Mouse (Mus musculus) embryonic facial prominence, embryonic 14.5 days (tissue): Measurements from ENCODE around the gene Lmf1. TPM values are rescaled to one million over a fixed set of nuclear protein-coding genes. Genes with fewer than 3 reads are reported as not detected.

ENCODE experiments used
- ATAC-seq: fragments of 200-750 bp; cut with Nextera tagmentation; 2 replicates; pipeline ENCODE4 v1.8.0; 2017; ENCODE audit warnings: low read depth, moderate number of reproducible peaks, moderate TSS enrichment
- DNase-seq: peaks from one replicate; pipeline ENCODE4 v3.0.0-alpha.2; 2015; ENCODE audit warnings: low spot score
- H3K27ac ChIP-seq: fragments of 300-500 bp; sonication (generic); replicated peaks from 2 replicates; pipeline ENCODE4 v1.5.1; 2014; ENCODE audit warnings: low read depth, mild to moderate bottlenecking, low read length, moderate library complexity
- H3K27me3 ChIP-seq: fragments of 300-500 bp; sonication (generic); replicated peaks from 2 replicates; pipeline ENCODE4 v1.6.1; 2014; ENCODE audit warnings: low read length; ENCODE audit not compliant: control insufficient read depth, insufficient read depth
- H3K36me3 ChIP-seq: fragments of 300-500 bp; sonication (generic); 2 replicates; pipeline ENCODE4 v1.6.1; 2014; ENCODE audit warnings: low read length, mixed read lengths; ENCODE audit not compliant: control insufficient read depth, insufficient read depth
- H3K4me1 ChIP-seq: fragments of 300-500 bp; sonication (generic); 2 replicates; pipeline ENCODE4 v1.6.1; 2014; ENCODE audit warnings: antibody characterized with exemption, low read length; ENCODE audit not compliant: control insufficient read depth, insufficient read depth
- H3K4me2 ChIP-seq: fragments of 300-500 bp; sonication (generic); 2 replicates; pipeline ENCODE4 v1.6.1; 2014; ENCODE audit warnings: low read depth, mild to moderate bottlenecking, low read length, moderate library complexity, mixed read lengths
- H3K4me3 ChIP-seq: fragments of 300-500 bp; sonication (generic); 2 replicates; pipeline ENCODE4 v1.5.1; 2014; ENCODE audit warnings: low read depth, mild to moderate bottlenecking, low read length
- H3K9ac ChIP-seq: fragments of 300-500 bp; sonication (generic); 2 replicates; pipeline ENCODE4 v1.6.1; 2014; ENCODE audit warnings: low read depth, mild to moderate bottlenecking, low read length, moderate library complexity, mixed read lengths
- H3K9me3 ChIP-seq: fragments of 300-500 bp; sonication (generic); 2 replicates; pipeline ENCODE4 v1.6.1; 2016; ENCODE audit warnings: low read length; ENCODE audit not compliant: control insufficient read depth
- WGBS: fragments of 180-500 bp; shearing (Covaris S2); extraction: QIAGEN DNeasy Blood & Tissue Kit; methylation state at CpG from one replicate; pipeline ENCODE4 v1.1.7; 2014; 5-methylcytosine and 5-hydroxymethylcytosine counted together
- polyA plus RNA-seq: library from polyadenylated mRNA; unstranded; fragments of >200 nt; fragmentation: Nextera tagmentation; extraction: Ambion mirVana; gene quantifications from 2 replicates; pipeline ENCODE4 v1.2.1, GENCODE M21; 2014

Lmf1 gene
- 27.3 and 30.1 TPM in 2 replicates for polyA plus RNA-seq

DNA sequence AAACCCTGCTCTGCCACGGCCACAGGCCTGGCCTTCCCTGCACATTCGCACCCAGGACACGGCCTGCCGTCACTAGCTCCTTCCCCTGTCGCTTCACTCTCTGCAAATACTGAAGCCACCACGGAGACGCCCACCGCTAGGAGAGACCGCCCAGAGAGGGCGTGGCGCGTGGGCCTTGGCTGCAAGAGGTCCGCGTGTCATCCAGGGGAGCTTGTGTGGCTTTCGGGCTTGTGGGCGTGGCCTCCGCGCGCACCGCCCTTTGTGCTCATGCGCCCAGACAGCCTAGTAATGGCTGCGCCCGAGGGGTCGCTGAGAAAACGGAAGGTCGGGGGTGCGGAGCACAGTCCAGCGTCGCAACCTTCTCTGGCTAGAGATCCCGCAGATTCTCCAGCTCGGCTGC is at the start of gene Lmf1:
Gene Lmf1 (plus strand): TSS at position 166 of the 400 bp plus-strand sequence.
- Histone ChIP-seq H3K27ac (peak within 1 kb of the TSS; percentile 55), H3K4me3 (peak within 1 kb of the TSS; percentile 79), H3K27me3 (no peaks in the 10 kb centered on the region), H3K9me3 (no peaks in the 10 kb centered on the region), H3K9ac (peak within 1 kb of the TSS; percentile 88), H3K4me1 (0 out of 2 replicates have a peak, but pooled peaks cover 4% of the 10 kb centered on the region), H3K4me2 (peak within 1 kb of the TSS; percentile 83), H3K36me3 (no peaks in the 10 kb centered on the region)
- WGBS, result 0% methylated on average over 24 of the region's 31 CpGs
- ATAC-seq, result peak; percentile 96
- peak; percentile 99 for DNase-seq

GRCm38 (mm10) chr17:25530357-25531022 is 48.4 kb upstream of the Lmf1 start:
- H3K9ac ChIP-seq, result no peak overlapping the region
- no peaks in the 10 kb centered on the region for H3K27me3 ChIP-seq
- no peaks in the 10 kb centered on the region for H3K4me1 ChIP-seq
- no peaks in the 10 kb centered on the region for H3K36me3 ChIP-seq
- no peaks in the 10 kb centered on the region for H3K9me3 ChIP-seq
- 53% methylated on average over 8 of the region's 8 CpGs for WGBS
- DNase-seq (no peak), ATAC-seq (no peak)
- H3K4me2 ChIP-seq, result no peak overlapping the region
- H3K27ac ChIP-seq, result no peak overlapping the region
- H3K4me3 ChIP-seq, result no peak overlapping the region

DNA sequence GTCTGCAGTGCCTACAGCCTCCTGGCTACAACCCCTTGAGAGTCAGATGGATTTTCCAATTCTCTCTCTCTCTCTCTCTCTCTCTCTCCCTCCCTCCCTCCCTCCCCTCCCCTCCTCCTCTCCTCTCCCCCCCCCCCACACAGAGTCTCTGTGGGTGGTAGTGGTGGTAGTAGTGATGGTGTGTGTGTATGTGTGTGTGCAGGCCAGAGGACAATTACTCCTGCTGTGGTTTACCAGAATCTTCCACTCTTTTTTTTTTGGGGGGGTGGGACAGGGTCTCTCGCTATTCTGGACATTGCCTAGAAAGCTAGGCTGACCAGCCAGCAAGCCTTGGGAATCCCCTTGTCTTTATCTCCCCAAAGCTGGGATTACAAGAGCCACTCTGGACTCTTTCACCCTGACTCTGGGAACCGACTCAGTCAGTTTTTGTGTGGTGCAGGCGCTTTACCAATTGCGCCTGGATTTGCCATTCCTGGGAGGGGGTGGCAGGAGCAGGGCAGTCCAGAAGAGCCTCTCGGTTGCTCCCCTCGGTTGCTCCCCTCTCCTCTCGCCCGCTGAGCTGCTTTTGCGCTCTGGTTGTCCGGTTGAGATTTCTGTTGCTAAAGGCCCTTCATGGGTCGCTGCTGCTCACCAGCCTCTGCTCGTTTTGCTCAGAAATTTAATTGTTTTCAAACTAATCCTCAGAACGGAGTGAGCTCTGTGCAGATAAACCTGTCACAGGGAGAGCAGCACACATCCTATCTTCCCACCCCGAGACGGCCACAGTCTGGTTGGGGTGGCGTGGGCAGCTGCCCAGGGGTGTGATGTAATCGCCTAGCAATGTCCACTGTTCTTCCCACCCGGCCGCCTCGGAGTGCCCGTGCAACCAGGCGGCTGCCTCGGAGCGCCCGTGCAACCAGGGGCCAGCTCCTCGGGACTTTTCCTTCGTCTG is 39.7 kb upstream of the Lmf1 start:
- Histone ChIP-seq H3K4me2 (no peak overlapping the region), H3K4me1 (no peaks in the 10 kb centered on the region), H3K9ac (peak overlapping the region; percentile 42; the same call in 1 of the 2 replicates), H3K36me3 (no peaks in the 10 kb centered on the region), H3K9me3 (no peaks in the 10 kb centered on the region), H3K4me3 (no peak overlapping the region), H3K27ac (no peak overlapping the region), H3K27me3 (no peaks in the 10 kb centered on the region)
- ATAC-seq (peak; percentile 57; the same call in 1 of the 2 replicates), DNase-seq (no peak)
- 41% methylated on average over 27 of the region's 27 CpGs for WGBS

DNA sequence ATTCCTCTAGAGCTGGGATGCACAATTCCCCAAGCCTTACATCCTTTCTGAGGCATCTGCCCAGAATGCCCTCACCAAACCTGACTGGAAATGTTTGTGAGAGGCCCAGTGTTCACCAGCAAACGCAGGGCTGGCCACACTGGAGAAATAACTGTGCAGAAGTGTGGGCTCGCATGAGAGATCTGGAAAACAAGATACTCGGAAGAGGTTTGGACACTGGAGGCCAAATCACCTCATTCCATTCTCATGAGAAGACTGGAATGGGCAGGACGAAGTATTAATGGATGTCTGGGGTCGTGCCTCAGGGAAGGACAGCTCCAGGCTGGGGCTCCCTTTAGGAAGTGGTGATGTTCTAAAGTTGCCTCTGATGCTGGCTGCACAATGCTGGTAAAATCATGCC is 38.2 kb upstream of the Lmf1 start:
- Histone ChIP-seq H3K9me3 (no peaks in the 10 kb centered on the region), H3K4me3 (no peak overlapping the region), H3K4me2 (no peak overlapping the region), H3K9ac (no peak overlapping the region), H3K27ac (no peak overlapping the region), H3K27me3 (no peaks in the 10 kb centered on the region), H3K36me3 (no peaks in the 10 kb centered on the region), H3K4me1 (no peaks in the 10 kb centered on the region)
- no peak for DNase-seq
- no peak for ATAC-seq
- WGBS, result 72% methylated on average over 5 of the region's 5 CpGs

GRCm38 (mm10) chr17:25541768-25542167 is 37.1 kb upstream of the Lmf1 start:
- Histone ChIP-seq H3K4me2 (no peak overlapping the region), H3K9me3 (no peaks in the 10 kb centered on the region), H3K27me3 (no peaks in the 10 kb centered on the region), H3K9ac (no peak overlapping the region), H3K4me3 (no peak overlapping the region), H3K27ac (no peak overlapping the region), H3K4me1 (no peaks in the 10 kb centered on the region), H3K36me3 (no peaks in the 10 kb centered on the region)
- DNase-seq (no peak), ATAC-seq (no peak)
- WGBS, result 86% methylated on average over 4 of the region's 4 CpGs

DNA sequence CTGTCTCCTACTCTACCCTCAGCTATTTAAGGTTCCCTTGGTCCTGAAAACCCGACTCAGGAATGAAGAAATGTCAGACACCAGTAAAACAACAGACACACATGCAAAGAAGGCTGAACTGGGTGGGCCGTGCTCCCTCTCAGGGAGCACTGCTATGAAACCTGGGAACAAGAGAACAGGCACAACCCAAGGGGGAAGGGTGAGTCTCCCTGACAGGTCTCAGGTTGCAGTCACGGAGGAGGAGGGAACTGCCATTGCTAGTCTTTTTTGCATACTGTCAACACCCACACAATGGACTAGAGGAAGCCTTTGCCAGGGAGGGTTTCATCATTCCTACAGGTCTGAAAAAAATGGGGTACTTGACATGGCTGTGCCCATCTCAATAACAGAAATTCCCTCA is 31.9 kb upstream of the Lmf1 start:
- ATAC-seq (no peak), DNase-seq (no peak)
- no peak overlapping the region for H3K9ac ChIP-seq
- H3K27me3 ChIP-seq, result no peaks in the 10 kb centered on the region
- 40% methylated on average over 3 of the region's 3 CpGs for WGBS
- H3K9me3 ChIP-seq, result no peaks in the 10 kb centered on the region
- no peak overlapping the region for H3K4me3 ChIP-seq
- no peaks in the 10 kb centered on the region for H3K4me1 ChIP-seq
- no peak overlapping the region for H3K27ac ChIP-seq
- no peaks in the 10 kb centered on the region for H3K36me3 ChIP-seq
- no peak overlapping the region for H3K4me2 ChIP-seq

GRCm38 (mm10) chr17:25550020-25550419 is 28.9 kb upstream of the Lmf1 start:
- Histone ChIP-seq H3K9me3 (no peaks in the 10 kb centered on the region), H3K27ac (no peak overlapping the region), H3K9ac (no peak overlapping the region), H3K27me3 (no peaks in the 10 kb centered on the region), H3K4me3 (no peak overlapping the region), H3K4me2 (no peak overlapping the region), H3K4me1 (peaks cover 1% of the 10 kb centered on the region), H3K36me3 (no peaks in the 10 kb centered on the region)
- ATAC-seq, result no peak
- DNase-seq, result no peak
- 80% methylated on average over 5 of the region's 5 CpGs for WGBS

DNA sequence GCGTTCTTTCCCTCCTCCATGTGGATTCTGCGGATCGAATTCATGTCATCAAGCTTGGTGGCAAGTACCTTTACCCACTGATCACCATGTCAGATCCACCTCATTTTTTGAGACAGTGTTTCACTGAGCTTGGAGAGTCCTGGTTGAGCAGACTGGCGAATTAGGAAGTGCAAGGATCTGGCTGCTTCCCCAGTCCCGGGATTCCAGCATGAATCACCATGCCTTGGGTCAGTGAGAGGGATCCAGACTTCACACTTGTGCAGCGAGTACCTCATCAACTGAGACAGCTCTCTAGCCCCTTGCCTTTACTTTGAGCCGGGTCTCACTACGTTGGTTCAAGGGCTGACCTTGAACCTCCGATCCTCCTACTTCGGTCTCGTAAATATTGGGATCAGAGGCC is 27.6 kb upstream of the Lmf1 start:
- H3K9me3 ChIP-seq, result no peaks in the 10 kb centered on the region
- no peak for DNase-seq
- no peak overlapping the region for H3K4me3 ChIP-seq
- no peaks in the 10 kb centered on the region for H3K27me3 ChIP-seq
- no peak overlapping the region for H3K4me2 ChIP-seq
- peaks cover 14% of the 10 kb centered on the region for H3K4me1 ChIP-seq
- no peaks in the 10 kb centered on the region for H3K36me3 ChIP-seq
- WGBS, result 90% methylated on average over 11 of the region's 11 CpGs
- H3K9ac ChIP-seq, result no peak overlapping the region
- no peak for ATAC-seq
- no peak overlapping the region for H3K27ac ChIP-seq
